Mouse (Mus musculus) cerebellum, adult 18-20 months (tissue): ENCODE measurements around the gene Tspan33.

Experiments
- DNase-seq, 2 experiments: peaks; one replicate each; pipeline ENCODE4 v3.0.0; 2021

Gene Tspan33

GRCm38 (mm10) chr6:29699085-29699745 is 5.2 kb downstream of the Tspan33 start:
- no peak for DNase-seq

- no peak for DNase-seq
Observed at GRCm38 (mm10) chr6:29701051-29701450, 7.0 kb downstream of the Tspan33 start.

GRCm38 (mm10) chr6:29702126-29702525 is 8.1 kb downstream of the Tspan33 start:
- DNase-seq: no peak

GRCm38 (mm10) chr6:29704143-29704542 is 10.1 kb downstream of the Tspan33 start:
- no peak for DNase-seq

GRCm38 (mm10) chr6:29707902-29708301 is 13.9 kb downstream of the Tspan33 start:
- DNase-seq: no peak

GRCm38 (mm10) chr6:29711318-29711717 is 17.3 kb downstream of the Tspan33 start:
- no peak for DNase-seq

GRCm38 (mm10) chr6:29712011-29712584 is 18.1 kb downstream of the Tspan33 start:
- peak; percentile 55 to 56 for DNase-seq

- no peak for DNase-seq
Observed at GRCm38 (mm10) chr6:29716624-29717365, 22.8 kb downstream of the Tspan33 start.

- DNase-seq: peak in 1 of 2 experiments; percentile 30
Observed at GRCm38 (mm10) chr6:29717541-29717940, 23.5 kb downstream of the Tspan33 start.

- DNase-seq: peak; percentile 69 to 73
Observed at GRCm38 (mm10) chr6:29717952-29718521, 24.0 kb downstream of the Tspan33 start.

GRCm38 (mm10) chr6:29718894-29719329 is 24.9 kb downstream of the Tspan33 start:
- DNase-seq: peak; percentile 80 to 81

- no peak for DNase-seq
Observed at GRCm38 (mm10) chr6:29721890-29722289, 27.9 kb downstream of the Tspan33 start.

GRCm38 (mm10) chr6:29726576-29727200 is 32.7 kb downstream of the Tspan33 start:
- no peak for DNase-seq

GRCm38 (mm10) chr6:29728035-29728434 is 34.0 kb downstream of the Tspan33 start:
- no peak for DNase-seq

- no peak for DNase-seq
Observed at GRCm38 (mm10) chr6:29729491-29729890, 35.5 kb downstream of the Tspan33 start.

GRCm38 (mm10) chr6:29735336-29735688 is 41.3 kb downstream of the Tspan33 start, which contains the start of gene Smo:
Smo (plus strand) TSS chr6:29735503.
- peak in 1 of 2 experiments; percentile 32 for DNase-seq

GRCm38 (mm10) chr6:29735689-29736451 is 41.8 kb downstream of the Tspan33 start:
- DNase-seq: peak; percentile 29 to 48

- no peak for DNase-seq
Observed at GRCm38 (mm10) chr6:29736610-29737458, 42.8 kb downstream of the Tspan33 start.

- DNase-seq: no peak
Observed at GRCm38 (mm10) chr6:29751466-29752152, 57.6 kb downstream of the Tspan33 start.

GRCm38 (mm10) chr6:29753336-29753735 is 59.3 kb downstream of the Tspan33 start:
- DNase-seq: no peak

- DNase-seq: no peak
Observed at GRCm38 (mm10) chr6:29756001-29756400, 62.0 kb downstream of the Tspan33 start.
